In genomic region chr2:167778691-167779090, GRCm38 (mm10) we compare ENCODE assay signal across 10 mouse cellular contexts.
A peak's percentile ranks its signal among the peaks of the same experiment; 100 is the strongest.
DNase-seq lines count a peak whose midpoint lies in the region; ATAC-seq and TF ChIP-seq lines count a peak whose summit lies in the region.
"Had no signal": no experiment of that assay in that cellular context is flagged by ENCODE, and none has a peak within 500 bp of the region (broad histone marks: within the 10 kb centered on the region; RNA-seq: fewer than 3 reads in every experiment).

No protein-coding gene starts in this region.

- H3K4me2 ChIP-seq in kidney, postnatal 0 days (ENCODE audit: low read length), result peak overlapping the region; percentile 70; the same call in 1 of the 2 replicates
- peak overlapping the region; percentile 73; the same call in 1 of the 2 replicates for H3K4me2 ChIP-seq in embryonic facial prominence, embryonic 15.5 days (replicated peaks)

- peaks cover 26% of the 10 kb centered on the region for H3K4me1 ChIP-seq in kidney, postnatal 0 days (replicated peaks; ENCODE audit: insufficient read depth, low read length)
- peaks cover 81% of the 10 kb centered on the region for H3K4me1 ChIP-seq in embryonic facial prominence, embryonic 15.5 days

- H3K79me2 ChIP-seq in macrophage (ENCODE audit: inconsistent target), result peaks cover 23% of the 10 kb centered on the region; the same call in 1 of the 2 replicates

- no peak overlapping the region for H3K4me3 ChIP-seq in kidney, postnatal 0 days (replicated peaks; ENCODE audit: low read depth, low read length)
- H3K4me3 ChIP-seq in embryonic facial prominence, embryonic 15.5 days (replicated peaks), result no peak overlapping the region
- no peak overlapping the region; the same call in 1 of the 2 replicates for H3K4me3 ChIP-seq in macrophage (ENCODE audit: inconsistent target)

- TF ChIP-seq CTCF in kidney, postnatal 0 days (IDR thresholded peaks at IDR 0.05; ENCODE audit: low read depth), result no peak

- H3K9me3 ChIP-seq in kidney, postnatal 0 days (replicated peaks; ENCODE audit: low read length), result no peaks in the 10 kb centered on the region
- no peaks in the 10 kb centered on the region for H3K9me3 ChIP-seq in embryonic facial prominence, embryonic 15.5 days (replicated peaks)

- H3K9ac ChIP-seq in kidney, postnatal 0 days (ENCODE audit: low read depth, low read length), result peak overlapping the region; percentile 61; the same call in 1 of the 2 replicates
- H3K9ac ChIP-seq in embryonic facial prominence, embryonic 15.5 days, result no peak overlapping the region

- DNase-seq in adrenal gland, postnatal 10 days, result peak; percentile 69
- DNase-seq in adrenal gland, adult 18-20 months (ENCODE audit: low spot score in 2 of 2), result no peak
- no peak for DNase-seq in kidney, postnatal 0 days (ENCODE audit: low spot score)
- DNase-seq in kidney, postnatal 36 days, result no peak
- no peak for DNase-seq in thymus, postnatal 4 days
- no peak for DNase-seq in cerebellum, postnatal 10 days
- DNase-seq: cerebellum, postnatal 36 days; right cerebral cortex, postnatal 4 days had no signal

- no peaks in the 10 kb centered on the region for H3K27me3 ChIP-seq in kidney, postnatal 0 days (ENCODE audit: insufficient read depth, low read length)
- H3K27me3 ChIP-seq in embryonic facial prominence, embryonic 15.5 days, result no peaks in the 10 kb centered on the region

- no peak for ATAC-seq in kidney, postnatal 0 days (replicated peaks; ENCODE audit: low FRiP score, low read depth)
- no peak for ATAC-seq in embryonic facial prominence, embryonic 15.5 days (ENCODE audit: insufficient number of reproducible peaks, low FRiP score, low TSS enrichment, low read depth)

- no peak overlapping the region; the same call in 1 of the 2 replicates for H3K27ac ChIP-seq in kidney, postnatal 0 days
- H3K27ac ChIP-seq in embryonic facial prominence, embryonic 15.5 days (replicated peaks), result peak overlapping the region; percentile 88; the same call in 1 of the 2 replicates
- peak overlapping the region; percentile 96 for H3K27ac ChIP-seq in macrophage

- 49% methylated on average over 10 of the region's 10 CpGs for WGBS in kidney, postnatal 0 days
- WGBS in embryonic facial prominence, embryonic 15.5 days, result 54% methylated on average over 10 of the region's 10 CpGs
- whole genome bisulfite sequencing in macrophage (ENCODE audit: missing documents), result 68% methylated on average over 10 of the region's 10 CpGs

- no peaks in the 10 kb centered on the region for H3K36me3 ChIP-seq in kidney, postnatal 0 days (ENCODE audit: insufficient read depth, low read length)
- H3K36me3 ChIP-seq in embryonic facial prominence, embryonic 15.5 days, result no peaks in the 10 kb centered on the region
- no peaks in the 10 kb centered on the region for H3K36me3 ChIP-seq in macrophage (ENCODE audit: inconsistent target)
